Mouse (Mus musculus) hindbrain, postnatal 0 days (tissue): ENCODE measurements at regions not wholly inside any gene's neighbourhood (a gene's known extent, or its start where the extent isn't known, plus 50 kb on each side); places are given as distances from the start of the nearest gene placed in this dataset.

ENCODE experiments used
- ATAC-seq: fragments of 200-750 bp; cut with Nextera tagmentation; 2 replicates; pipeline ENCODE4 v1.8.0; 2017; ENCODE audit warnings: mild to moderate bottlenecking, moderate TSS enrichment, moderate library complexity
- DNase-seq: peaks from one replicate; pipeline ENCODE4 v3.0.0-alpha.2; 2015; ENCODE audit warnings: low spot score
- H3K27ac ChIP-seq: fragments of 300-500 bp; sonication (generic); 2 replicates; pipeline ENCODE4 v1.5.1; 2014; ENCODE audit warnings: mild to moderate bottlenecking
- H3K27me3 ChIP-seq: fragments of 300-500 bp; sonication (generic); 2 replicates; pipeline ENCODE4 v1.6.1; 2014; ENCODE audit warnings: low read length, mixed read lengths; ENCODE audit not compliant: insufficient read depth
- H3K36me3 ChIP-seq: fragments of 300-500 bp; sonication (generic); 2 replicates; pipeline ENCODE4 v1.6.1; 2014; ENCODE audit warnings: low read length, mixed read lengths; ENCODE audit not compliant: insufficient read depth
- H3K4me1 ChIP-seq: fragments of 300-500 bp; sonication (generic); 2 replicates; pipeline ENCODE4 v1.6.1; 2014; ENCODE audit warnings: antibody characterized with exemption, low read length, mixed read lengths; ENCODE audit not compliant: insufficient read depth
- H3K4me2 ChIP-seq: fragments of 300-500 bp; sonication (generic); 2 replicates; pipeline ENCODE4 v1.6.1; 2014; ENCODE audit warnings: low read depth, mild to moderate bottlenecking, low read length, moderate library complexity, mixed read lengths
- H3K4me3 ChIP-seq: fragments of 300-500 bp; sonication (generic); 2 replicates; pipeline ENCODE4 v1.5.1; 2014; ENCODE audit warnings: low read length
- H3K9ac ChIP-seq: fragments of 300-500 bp; sonication (generic); replicated peaks from 2 replicates; pipeline ENCODE4 v1.6.1; 2014; ENCODE audit warnings: mild to moderate bottlenecking, low read length, moderate library complexity, mixed read lengths
- H3K9me3 ChIP-seq: fragments of 300-500 bp; sonication (generic); 2 replicates; pipeline ENCODE4 v1.6.1; 2016; ENCODE audit warnings: low read length, mixed read lengths
- CTCF ChIP-seq: IDR thresholded peaks from 2 replicates; pipeline ENCODE4 v1.5.1; 2016; ENCODE audit warnings: antibody characterized with exemption, control low read depth, low read depth
- WGBS: fragments of 180-500 bp; shearing (Covaris S2); extraction: QIAGEN DNeasy Blood & Tissue Kit; methylation state at CpG from one replicate; pipeline ENCODE4 v1.1.7; 2014; 5-methylcytosine and 5-hydroxymethylcytosine counted together

DNA sequence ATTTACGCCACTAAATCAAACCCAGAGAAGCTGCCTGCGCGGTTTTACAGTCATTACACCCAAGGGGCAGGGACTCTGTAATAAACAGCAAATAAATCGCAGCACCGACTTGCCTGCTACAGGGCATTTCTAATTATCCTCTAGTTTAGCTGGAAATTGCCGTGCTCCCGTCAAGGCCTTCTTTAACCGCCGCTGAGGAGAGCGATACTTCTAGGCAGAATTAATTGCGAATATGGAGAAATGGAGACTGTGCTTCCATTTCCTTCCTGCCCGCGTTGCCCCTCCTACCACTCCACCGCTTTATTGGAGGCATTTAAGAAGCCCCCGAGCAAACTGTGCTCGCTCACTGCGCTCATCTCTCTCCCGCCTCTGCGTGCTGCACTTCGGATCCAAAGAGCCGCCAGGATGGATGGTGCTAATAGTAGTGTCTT is 96.6 kb downstream of the Gm9376 start:
- H3K4me2 ChIP-seq, result peak overlapping the region; percentile 27; the same call in 1 of the 2 replicates
- no peaks in the 10 kb centered on the region for H3K27me3 ChIP-seq
- TF ChIP-seq CTCF, result no peak
- no peak overlapping the region for H3K9ac ChIP-seq
- peak; percentile 54 for DNase-seq
- 61% methylated on average over 21 of the region's 21 CpGs for WGBS
- H3K27ac ChIP-seq, result no peak overlapping the region
- no peaks in the 10 kb centered on the region for H3K9me3 ChIP-seq
- H3K4me1 ChIP-seq, result no peaks in the 10 kb centered on the region
- H3K4me3 ChIP-seq, result no peak overlapping the region
- no peaks in the 10 kb centered on the region for H3K36me3 ChIP-seq
- ATAC-seq, result 0 out of 2 replicates have a peak, but pooled peaks have one; percentile 27

DNA sequence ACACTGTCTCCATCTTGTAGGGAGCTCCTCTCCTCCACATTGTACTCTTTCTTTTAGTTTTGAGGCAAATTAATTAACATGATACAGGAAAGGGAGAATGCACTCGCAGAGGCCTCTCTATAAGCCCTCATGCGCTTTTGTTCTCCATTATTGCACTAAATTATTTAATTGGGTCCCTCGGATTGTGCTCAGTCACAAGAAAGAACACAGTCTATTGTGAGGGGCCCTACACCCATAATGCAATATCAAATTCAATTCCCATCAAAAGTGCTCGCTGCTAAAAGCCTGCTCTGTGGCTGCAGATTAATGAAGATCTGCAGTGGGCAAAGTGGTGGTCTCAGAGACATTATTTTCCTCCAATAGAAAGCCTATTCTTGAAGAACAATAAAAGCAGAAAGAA is 99.8 kb downstream of the Gm9376 start:
- no peak for ATAC-seq
- no peak overlapping the region for H3K9ac ChIP-seq
- no peak overlapping the region for H3K4me3 ChIP-seq
- H3K27me3 ChIP-seq, result no peaks in the 10 kb centered on the region
- H3K9me3 ChIP-seq, result no peaks in the 10 kb centered on the region
- no peak for TF ChIP-seq CTCF
- no peak overlapping the region for H3K27ac ChIP-seq
- H3K4me2 ChIP-seq, result no peak overlapping the region
- H3K36me3 ChIP-seq, result no peaks in the 10 kb centered on the region
- 63% methylated on average over 4 of the region's 4 CpGs for WGBS
- DNase-seq, result no peak
- H3K4me1 ChIP-seq, result no peaks in the 10 kb centered on the region

DNA sequence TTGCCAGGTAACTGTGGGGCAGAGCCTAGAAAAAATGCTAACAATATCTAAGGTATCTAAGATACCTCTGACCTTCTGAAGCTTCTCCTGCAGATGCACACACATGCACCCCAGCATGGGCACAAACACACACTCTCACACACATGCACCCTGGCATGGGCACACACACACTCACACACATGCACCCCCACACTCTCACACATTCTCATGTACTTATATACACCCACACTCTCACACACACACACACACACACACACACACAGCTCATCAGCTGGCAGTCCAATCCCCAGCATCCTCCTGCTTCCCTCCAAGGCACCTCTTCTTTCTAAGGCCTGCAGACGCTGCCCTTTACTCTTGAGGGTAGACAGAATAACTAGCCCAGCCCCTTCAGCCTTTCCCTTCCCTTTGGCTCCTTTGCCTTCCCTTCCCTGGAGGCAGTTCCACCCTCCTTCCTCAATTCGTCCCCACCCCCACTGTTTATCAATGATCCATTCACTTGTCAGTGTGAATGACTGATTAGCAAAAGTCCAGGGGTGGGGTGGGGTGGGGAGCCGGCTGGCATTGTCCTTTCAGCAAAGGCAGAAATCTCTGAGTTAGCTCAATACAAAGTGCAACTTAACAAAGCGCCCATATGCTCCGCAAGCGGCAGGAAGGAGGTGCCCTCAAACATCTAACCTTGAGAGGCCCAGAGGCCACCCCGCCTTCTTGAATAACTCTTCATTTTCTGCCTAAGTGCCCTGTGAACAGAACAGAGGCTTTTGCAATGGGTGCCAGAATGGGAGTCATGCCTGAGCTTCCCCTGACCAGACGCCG is 102.1 kb downstream of the Gm9376 start:
- H3K27me3 ChIP-seq, result no peaks in the 10 kb centered on the region
- no peaks in the 10 kb centered on the region for H3K36me3 ChIP-seq
- H3K9me3 ChIP-seq, result no peaks in the 10 kb centered on the region
- TF ChIP-seq CTCF, result no peak
- no peak overlapping the region for H3K4me3 ChIP-seq
- H3K27ac ChIP-seq, result no peak overlapping the region
- WGBS, result 13% methylated on average over 9 of the region's 9 CpGs
- H3K4me1 ChIP-seq, result no peaks in the 10 kb centered on the region
- H3K9ac ChIP-seq, result no peak overlapping the region
- ATAC-seq (peak; percentile 48; the same call in 1 of the 2 replicates), DNase-seq (no peak)
- H3K4me2 ChIP-seq, result no peak overlapping the region

DNA sequence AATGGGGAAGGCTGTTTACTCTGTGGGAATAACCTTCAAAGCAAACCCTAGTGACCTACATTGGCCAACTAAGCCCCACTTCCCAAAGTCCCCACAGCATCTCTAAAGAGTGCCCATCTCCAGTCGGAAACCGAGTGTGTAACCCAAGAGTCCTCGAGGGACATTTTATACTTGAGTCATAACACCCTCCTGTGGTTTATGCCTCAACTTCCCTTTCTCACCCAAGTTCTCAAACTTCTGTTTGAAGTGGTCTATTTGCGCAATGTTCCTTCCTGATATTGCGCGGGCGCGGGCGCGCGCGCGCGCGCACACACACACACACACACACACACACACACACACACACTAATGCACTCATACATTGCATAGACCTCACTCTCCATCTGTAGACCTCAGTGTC is 104.6 kb downstream of the Gm9376 start:
- Histone ChIP-seq H3K27me3 (no peaks in the 10 kb centered on the region), H3K4me3 (no peak overlapping the region), H3K36me3 (no peaks in the 10 kb centered on the region), H3K9me3 (no peaks in the 10 kb centered on the region), H3K27ac (no peak overlapping the region), H3K4me1 (no peaks in the 10 kb centered on the region), H3K4me2 (no peak overlapping the region), H3K9ac (no peak overlapping the region)
- DNase-seq (no peak), ATAC-seq (no peak)
- WGBS, result 91% methylated on average over 15 of the region's 15 CpGs
- no peak for TF ChIP-seq CTCF

DNA sequence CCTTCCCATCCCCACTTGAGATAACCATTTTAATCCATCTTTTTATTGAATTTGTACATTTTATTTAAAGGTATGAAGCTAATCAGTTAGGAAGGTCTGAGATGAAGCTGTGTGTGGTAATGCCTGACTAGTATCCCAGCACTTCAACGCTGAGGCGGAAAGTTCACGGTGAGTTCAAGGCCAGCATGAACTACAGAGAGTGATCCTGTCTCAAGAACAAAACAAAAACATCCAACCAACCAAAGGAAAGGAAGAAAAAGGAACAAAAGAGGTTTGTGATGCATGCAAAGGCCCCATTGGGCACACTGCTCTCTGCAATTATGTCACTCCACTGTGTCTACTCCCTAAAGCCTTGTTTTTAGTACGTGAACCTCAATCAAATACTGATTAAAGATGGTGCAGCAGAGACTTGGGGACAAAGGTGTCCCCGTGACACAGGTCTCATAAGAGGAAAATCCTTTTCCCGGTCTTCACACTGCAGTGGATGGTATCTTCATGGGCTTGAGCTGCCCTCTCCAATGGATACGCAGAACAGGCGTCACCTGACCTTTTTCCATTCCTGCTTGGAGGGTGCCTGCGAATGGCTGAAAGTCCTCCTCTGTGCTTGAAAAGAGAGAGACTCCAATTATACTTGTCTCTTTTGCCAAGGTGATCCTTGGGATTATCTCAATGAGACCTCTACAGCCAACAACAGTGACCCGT is 108.2 kb downstream of the Gm9376 start:
- Histone ChIP-seq H3K4me2 (no peak overlapping the region), H3K27me3 (no peaks in the 10 kb centered on the region), H3K27ac (no peak overlapping the region), H3K9me3 (no peaks in the 10 kb centered on the region), H3K4me3 (no peak overlapping the region), H3K36me3 (no peaks in the 10 kb centered on the region), H3K9ac (no peak overlapping the region), H3K4me1 (no peaks in the 10 kb centered on the region)
- no peak for DNase-seq
- TF ChIP-seq CTCF, result no peak
- WGBS, result 80% methylated on average over 10 of the region's 10 CpGs
- ATAC-seq, result no peak

DNA sequence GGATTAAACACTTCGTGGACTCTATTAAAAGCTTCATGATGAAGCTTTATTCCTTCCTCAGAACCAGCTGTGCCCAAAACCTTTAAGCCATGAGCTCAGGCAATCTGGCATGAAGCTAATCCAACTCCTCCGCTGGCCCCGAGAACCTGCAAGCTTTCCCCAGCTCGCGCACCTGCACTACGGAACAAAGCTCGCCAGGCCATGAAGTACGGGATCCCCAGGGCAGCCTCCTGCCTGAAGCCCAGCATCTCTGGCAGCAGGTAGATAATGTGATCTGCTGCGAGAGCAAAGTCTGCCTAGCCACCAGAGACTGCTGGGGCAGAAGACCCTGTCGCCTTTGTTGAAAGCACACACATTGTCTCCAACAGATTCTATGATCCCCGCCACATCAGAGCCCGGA is 108.9 kb downstream of the Gm9376 start:
- no peak for ATAC-seq
- TF ChIP-seq CTCF, result no peak

DNA sequence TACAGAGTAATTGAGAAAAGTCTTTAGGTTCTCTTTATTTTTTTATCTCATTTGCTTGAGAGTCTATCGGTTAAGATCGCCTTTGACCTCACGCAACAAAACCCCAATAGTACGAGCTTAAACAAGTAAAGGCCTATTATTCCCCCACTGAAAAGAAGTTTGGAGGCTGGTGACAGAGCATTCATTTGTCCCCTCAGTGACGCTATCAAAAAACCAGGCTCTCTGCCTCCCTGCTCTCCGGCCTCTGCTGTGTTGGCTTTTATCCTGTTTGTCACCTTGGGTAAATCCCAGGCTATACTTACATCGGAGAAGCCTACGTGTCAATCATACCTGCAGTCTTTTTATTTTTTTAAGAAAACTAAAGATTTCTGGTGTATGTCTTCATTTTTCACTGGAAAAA is 112.9 kb downstream of the Gm9376 start:
- H3K27ac ChIP-seq, result no peak overlapping the region
- no peaks in the 10 kb centered on the region for H3K9me3 ChIP-seq
- TF ChIP-seq CTCF, result no peak
- H3K36me3 ChIP-seq, result no peaks in the 10 kb centered on the region
- H3K4me2 ChIP-seq, result no peak overlapping the region
- no peaks in the 10 kb centered on the region for H3K27me3 ChIP-seq
- ATAC-seq (no peak), DNase-seq (no peak)
- H3K9ac ChIP-seq, result no peak overlapping the region
- WGBS, result 41% methylated on average over 8 of the region's 8 CpGs
- H3K4me3 ChIP-seq, result no peak overlapping the region
- H3K4me1 ChIP-seq, result no peaks in the 10 kb centered on the region

More for the DNA sequence above, 108.9 kb downstream of the Gm9376 start:
- Histone ChIP-seq H3K4me3 (no peak overlapping the region), H3K9ac (no peak overlapping the region), H3K27ac (no peak overlapping the region), H3K36me3 (no peaks in the 10 kb centered on the region), H3K4me2 (no peak overlapping the region), H3K9me3 (no peaks in the 10 kb centered on the region), H3K27me3 (no peaks in the 10 kb centered on the region), H3K4me1 (no peaks in the 10 kb centered on the region)
- no peak for DNase-seq
- WGBS, result 95% methylated on average over 12 of the region's 12 CpGs
